Mouse (Mus musculus) CH12.LX (cell line): ENCODE measurements around the gene Scrn1. TPM values are rescaled to one million over a fixed set of nuclear protein-coding genes. Genes with fewer than 3 reads are reported as not detected.

Experiments
- DNase-seq: peaks from one replicate; pipeline ENCODE4 v3.0.0-alpha.2; 2013; ENCODE audit errors: extremely low read depth
- H3K27ac ChIP-seq: 2 replicates; pipeline ENCODE4 v1.5.1; 2012; ENCODE audit warnings: low read depth, mild to moderate bottlenecking, control low read depth, moderate library complexity; ENCODE audit not compliant: insufficient read depth
- H3K27me3 ChIP-seq: replicated peaks from 2 replicates; pipeline ENCODE3; 2012; ENCODE audit warnings: inconsistent platforms
- H3K36me3 ChIP-seq, 2 experiments: replicated peaks in 1 of 2; 2 replicates each; pipeline versions ENCODE3 to v1.6.1; 2012; ENCODE audit warnings: inconsistent platforms in 1 of 2, low read length in 1 of 2, mild to moderate bottlenecking in 1 of 2, mixed read lengths in 1 of 2, moderate library complexity in 1 of 2; ENCODE audit not compliant: control insufficient read depth in 1 of 2, insufficient read depth in 1 of 2
- H3K4me1 ChIP-seq, 2 experiments: 2 replicates each; pipeline ENCODE4 v1.6.1; 2012; ENCODE audit warnings: inconsistent platforms in 1 of 2, moderate library complexity in 1 of 2; ENCODE audit not compliant: insufficient read depth in 2 of 2, control insufficient read depth in 1 of 2
- H3K4me2 ChIP-seq: 2 replicates; pipeline ENCODE4 v1.6.1; 2012; ENCODE audit warnings: low read depth, mild to moderate bottlenecking, control low read depth; ENCODE audit not compliant: poor library complexity, insufficient read depth, severe bottlenecking
- H3K4me3 ChIP-seq, 3 experiments: fragments of 150-350 bp in 1 of 3; sonication (generic) in 1 of 3; replicated peaks in 1 of 3; 2 replicates each; pipeline versions ENCODE3 to v1.5.1; 2011 to 2012; ENCODE audit warnings: low read depth in 2 of 3, low read length in 2 of 3, mild to moderate bottlenecking in 2 of 3, moderate library complexity in 2 of 3, control low read depth in 1 of 3, improper control_type of control experiment in 1 of 3, inconsistent platforms in 1 of 3, mixed read lengths in 1 of 3; ENCODE audit not compliant: poor library complexity in 1 of 3
- H3K79me2 ChIP-seq: replicated peaks from 2 replicates; pipeline ENCODE4 v1.6.1; 2012; ENCODE audit warnings: mild to moderate bottlenecking, moderate library complexity; ENCODE audit not compliant: control insufficient read depth, poor library complexity, insufficient read depth, severe bottlenecking; ENCODE audit errors: extremely low read depth
- H3K9ac ChIP-seq: 2 replicates; pipeline ENCODE4 v1.6.1; 2012; ENCODE audit warnings: low read depth, mild to moderate bottlenecking, control low read depth, moderate library complexity; ENCODE audit not compliant: insufficient read depth
- H3K9me3 ChIP-seq: replicated peaks from 2 replicates; pipeline ENCODE3; 2012; ENCODE audit warnings: low read length, inconsistent platforms, mixed read lengths
- ELF1 ChIP-seq: IDR thresholded peaks from 2 replicates; pipeline ENCODE4 v1.6.1; 2014; ENCODE audit warnings: low read depth, mild to moderate bottlenecking, inconsistent platforms, low read length, improper control_type of control experiment
- ETS1 ChIP-seq: conservative IDR thresholded peaks from 2 replicates; pipeline ENCODE4 v1.6.1; 2012; ENCODE audit warnings: low read depth, mild to moderate bottlenecking, inconsistent platforms, low read length, improper control_type of control experiment, moderate library complexity
- KAT2A ChIP-seq: IDR thresholded peaks from 2 replicates; pipeline ENCODE4 v1.6.1; 2012; ENCODE audit warnings: low read length, improper control_type of control experiment, inconsistent platforms; ENCODE audit not compliant: insufficient replicate concordance
- MAX ChIP-seq: IDR thresholded peaks from 2 replicates; pipeline ENCODE4 v1.6.1; 2011; ENCODE audit warnings: low read length, improper control_type of control experiment
- MXI1 ChIP-seq: IDR thresholded peaks from 2 replicates; pipeline ENCODE4 v1.6.1; 2011; ENCODE audit warnings: mild to moderate bottlenecking, low read depth, low read length, improper control_type of control experiment
- MYC ChIP-seq: IDR thresholded peaks from 2 replicates; pipeline ENCODE4 v1.6.1; 2011; ENCODE audit warnings: low read depth, mild to moderate bottlenecking, improper control_type of control experiment, low read length
- POLR2A ChIP-seq: IDR thresholded peaks from 2 replicates; pipeline ENCODE4 v1.6.1; 2011; ENCODE audit warnings: low read depth, mild to moderate bottlenecking, improper control_type of control experiment, low read length
- RAD21 ChIP-seq: IDR thresholded peaks from 2 replicates; pipeline ENCODE4 v1.6.1; 2011; ENCODE audit warnings: low read depth, mild to moderate bottlenecking, low read length, improper control_type of control experiment, moderate library complexity
- SIN3A ChIP-seq: IDR thresholded peaks from 2 replicates; pipeline ENCODE4 v1.6.1; 2012; ENCODE audit warnings: low read length, improper control_type of control experiment, inconsistent platforms
- SMC3 ChIP-seq: IDR thresholded peaks from 2 replicates; pipeline ENCODE4 v1.6.1; 2011; ENCODE audit warnings: low read depth, low read length, improper control_type of control experiment
- TCF12 ChIP-seq: IDR thresholded peaks from 2 replicates; pipeline ENCODE4 v1.6.1; 2014; ENCODE audit warnings: low read depth, mild to moderate bottlenecking, inconsistent platforms, low read length, improper control_type of control experiment
- UBTF ChIP-seq: IDR thresholded peaks from 2 replicates; pipeline ENCODE4 v1.6.1; 2012; ENCODE audit warnings: low read depth, mild to moderate bottlenecking, inconsistent platforms, low read length, improper control_type of control experiment, moderate library complexity
- USF1 ChIP-seq: IDR thresholded peaks from 2 replicates; pipeline ENCODE4 v1.6.1; 2014; ENCODE audit warnings: low read depth, mild to moderate bottlenecking, inconsistent platforms, low read length, improper control_type of control experiment
- USF2 ChIP-seq: conservative IDR thresholded peaks from 2 replicates; pipeline ENCODE4 v1.6.1; 2011; ENCODE audit warnings: low read depth, low read length, improper control_type of control experiment
- ZKSCAN1 ChIP-seq: IDR thresholded peaks from 2 replicates; pipeline ENCODE4 v1.6.1; 2012; ENCODE audit warnings: low read depth, inconsistent platforms, low read length, improper control_type of control experiment, borderline replicate concordance
- ZMIZ1 ChIP-seq: IDR thresholded peaks from 2 replicates; pipeline ENCODE4 v1.6.1; 2012; ENCODE audit warnings: low read depth, mild to moderate bottlenecking, inconsistent platforms, low read length, improper control_type of control experiment
- ZNF384 ChIP-seq: IDR thresholded peaks from 2 replicates; pipeline ENCODE4 v1.6.1; 2012; ENCODE audit warnings: low read depth, low read length, improper control_type of control experiment, inconsistent platforms
- dilution Hi-C: fragments of 300-500 bp; cut with MboI; formaldehyde crosslinking; loops from 2 replicates; pipeline ENCODE4 v1.14.3; 2020; ENCODE audit warnings: low sequenced_read_pairs; ENCODE audit not compliant: extremely low pct_unique_long_range_greater_than_20kb, extremely low pct_ligation_motif_present
- in situ Hi-C: fragments of 300-500 bp; cut with MboI; formaldehyde crosslinking; loops from 3 replicates; pipeline ENCODE4 v1.14.3; 2019; ENCODE audit warnings: low sequenced_read_pairs, low pct_ligation_motif_present, low pct_unique_long_range_greater_than_20kb, mixed read lengths
- polyA plus RNA-seq: library from polyadenylated mRNA; unstranded; fragments of >175 nt; gene quantifications from 2 replicates; pipeline ENCODE4 v1.2.1, GENCODE M21; 2012; ENCODE audit warnings: low read depth; ENCODE audit not compliant: insufficient read length
- total RNA-seq, 2 experiments: library from RNA; depleted of rRNA; stranded (reverse); fragments of 300-350 nt in 1 of 2; fragments of >200 nt in 1 of 2; gene quantifications; 2 replicates each; pipeline ENCODE4 v1.2.3; 2012 to 2014

Gene Scrn1
- total and polyA plus RNA-seq, 3 experiments = 0.04 TPM; not detected in 2

DNA sequence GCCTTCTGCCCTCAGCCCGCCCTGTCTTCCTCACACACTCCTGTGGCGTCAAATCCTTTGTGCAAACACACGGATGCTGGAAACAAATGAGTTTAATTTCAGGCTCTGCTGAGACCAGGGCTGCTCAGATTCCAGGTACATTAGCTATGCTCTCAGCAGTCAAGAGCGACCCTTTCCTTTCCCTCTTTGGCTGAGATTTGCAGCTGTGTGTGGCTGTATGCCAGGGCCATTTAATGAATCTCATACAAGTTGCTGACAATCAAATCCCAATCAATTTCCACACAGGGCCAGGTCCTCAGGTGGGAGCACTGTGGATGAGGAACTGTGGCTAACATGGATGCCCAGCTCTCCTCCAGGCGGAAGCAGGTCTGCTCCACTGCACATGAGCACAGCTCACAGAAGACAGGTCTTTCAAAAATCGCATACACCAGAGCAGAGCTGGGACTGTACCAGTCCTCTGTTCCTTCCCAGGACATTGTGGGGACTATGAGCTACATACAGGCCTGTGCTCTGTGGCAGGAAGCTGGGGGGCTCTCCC, 58.0 kb downstream of the Scrn1 start:
- Histone ChIP-seq H3K9ac (no peak overlapping the region), H3K4me3 (no peak overlapping the region), H3K36me3 (no peaks in the 10 kb centered on the region), H3K9me3 (no peaks in the 10 kb centered on the region), H3K4me1 (peaks cover 2 to 27% of the 10 kb centered on the region in 2 experiments; a peak in 3 of 4 replicates), H3K4me2 (no peak overlapping the region)
- in situ Hi-C loops = loop anchor here (5.0 kb wide), 1 partner anchor 111 kb away; no protein-coding TSS in a partner anchor
- no peak for DNase-seq
- TF ChIP-seq MAX (no peak), ZKSCAN1 (no peak), MXI1 (no peak), USF1 (no peak), POLR2A (no peak), UBTF (no peak), TCF12 (no peak), SIN3A (no peak), USF2 (no peak), ZNF384 (no peak), MYC (no peak), SMC3 (no peak), KAT2A (no peak), ELF1 (no peak), ZMIZ1 (no peak), RAD21 (no peak), ETS1 (no peak)
- TF ChIP-seq, all 38 proteins: peak for 0
- Histone ChIP-seq H3K79me2 (no peaks in the 10 kb centered on the region), H3K27ac (no peak overlapping the region), H3K27me3 (no peaks in the 10 kb centered on the region)
- dilution Hi-C loops = no loop called here

DNA sequence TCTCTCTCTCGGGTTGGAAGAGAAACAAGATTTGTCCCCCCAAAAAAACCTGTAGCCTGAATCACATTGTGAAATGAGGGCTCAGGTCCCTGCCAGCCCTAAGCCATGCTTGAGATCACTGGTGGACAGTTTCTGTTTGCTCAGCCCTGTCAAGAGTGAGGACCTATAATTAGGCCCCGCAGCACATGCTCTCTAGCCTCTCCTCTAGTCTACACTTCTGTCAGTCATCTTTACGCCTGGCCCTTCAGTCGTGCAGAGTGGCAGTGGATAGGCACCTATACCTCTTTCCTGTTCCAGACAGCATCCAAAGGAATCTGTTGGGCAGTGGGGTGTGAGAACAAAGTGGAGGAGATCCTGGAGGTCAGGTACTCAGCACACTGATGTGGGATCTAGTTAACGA, 58.5 kb downstream of the Scrn1 start:
- Histone ChIP-seq H3K36me3 (no peaks in the 10 kb centered on the region), H3K9me3 (no peaks in the 10 kb centered on the region), H3K9ac (no peak overlapping the region), H3K4me3 (no peak overlapping the region), H3K79me2 (no peaks in the 10 kb centered on the region), H3K27ac (no peak overlapping the region), H3K4me1 (peaks cover 2 to 27% of the 10 kb centered on the region in 2 experiments; a peak in 3 of 4 replicates), H3K27me3 (no peaks in the 10 kb centered on the region), H3K4me2 (no peak overlapping the region)
- TF ChIP-seq ZKSCAN1 (no peak), UBTF (no peak), SIN3A (no peak), RAD21 (no peak), MYC (no peak)
- in situ Hi-C loops (loop anchor here (5.0 kb wide), 1 partner anchor 111 kb away; no protein-coding TSS in a partner anchor), dilution Hi-C loops (no loop called here)
- DNase-seq = no peak
